ENCODE assay signal across 23 mouse cellular contexts in genomic region chr13:91102238-91102637, GRCm38 (mm10).
A peak's percentile ranks its signal among the peaks of the same experiment; 100 is the strongest.
DNase-seq lines count a peak whose midpoint lies in the region; ATAC-seq and TF ChIP-seq lines count a peak whose summit lies in the region.
"Had no signal": no experiment of that assay in that cellular context is flagged by ENCODE, and none has a peak within 500 bp of the region (broad histone marks: within the 10 kb centered on the region; RNA-seq: fewer than 3 reads in every experiment).

No protein-coding gene starts in this region.

- H3K27ac ChIP-seq in kidney, adult 2 months (ENCODE audit: insufficient read depth, low read depth, low read length), result no peak overlapping the region
- H3K27ac ChIP-seq in lung, postnatal 0 days (ENCODE audit: low read length), result no peak overlapping the region
- H3K27ac ChIP-seq: heart, embryonic 13.5 days; hindbrain, embryonic 14.5 days; limb, embryonic 12.5 days; liver, embryonic 15.5 days; midbrain, embryonic 12.5 days had no signal

- DNase-seq in kidney, adult 2 months, result no peak
- no peak for DNase-seq in kidney, adult 9 months
- DNase-seq in lung, postnatal 0 days (ENCODE audit: low spot score), result no peak
- no peak for DNase-seq in lung, postnatal 10 days
- peak; percentile 18 for DNase-seq in NIH3T3 (ENCODE audit: low read depth)
- DNase-seq: adrenal gland, adult 8-10 months; cerebellum, adult 11 months; cerebellum, postnatal 14 days; embryo, embryonic 11 days; heart, postnatal 36 days; kidney, adult 11 months; kidney, postnatal 14 days; layer of hippocampus, adult 9-11 months; thymus, postnatal 25 days had no signal

- no peak for TF ChIP-seq POLR2A in kidney, adult 2 months (IDR thresholded peaks at IDR 0.05; ENCODE audit: low read depth, low read length)

- no peaks in the 10 kb centered on the region for H3K4me1 ChIP-seq in kidney, adult 2 months (ENCODE audit: control insufficient read depth, insufficient read depth, low read length)
- H3K4me1 ChIP-seq in lung, postnatal 0 days (ENCODE audit: insufficient read depth, low read depth, low read length), result no peaks in the 10 kb centered on the region
- H3K4me1 ChIP-seq: heart, embryonic 13.5 days; limb, embryonic 12.5 days; liver, embryonic 15.5 days; midbrain, embryonic 12.5 days had no signal

- H3K9ac ChIP-seq in lung, postnatal 0 days (replicated peaks; ENCODE audit: low read depth), result no peak overlapping the region
- H3K9ac ChIP-seq: heart, embryonic 13.5 days; hindbrain, embryonic 14.5 days; limb, embryonic 12.5 days; liver, embryonic 15.5 days; midbrain, embryonic 12.5 days had no signal

- H3K36me3 ChIP-seq in kidney, adult 2 months (ENCODE audit: control insufficient read depth, insufficient read depth, low read length), result no peaks in the 10 kb centered on the region
- no peaks in the 10 kb centered on the region for H3K36me3 ChIP-seq in lung, postnatal 0 days (ENCODE audit: insufficient read depth, low read length)
- H3K36me3 ChIP-seq: heart, embryonic 13.5 days; limb, embryonic 12.5 days; liver, embryonic 15.5 days; midbrain, embryonic 12.5 days had no signal

- no peaks in the 10 kb centered on the region for H3K27me3 ChIP-seq in kidney, adult 2 months (replicated peaks; ENCODE audit: control insufficient read depth, insufficient read depth, low read length)
- no peaks in the 10 kb centered on the region for H3K27me3 ChIP-seq in lung, postnatal 0 days (replicated peaks; ENCODE audit: insufficient read depth, low read length)
- H3K27me3 ChIP-seq: heart, embryonic 13.5 days; limb, embryonic 12.5 days; liver, embryonic 15.5 days; midbrain, embryonic 12.5 days had no signal

- WGBS in kidney, adult 2 months, result 91% methylated on average over 3 of the region's 3 CpGs
- 87% methylated on average over 3 of the region's 3 CpGs for WGBS in lung, postnatal 0 days

- H3K4me2 ChIP-seq in lung, postnatal 0 days (replicated peaks; ENCODE audit: low read depth, low read length), result no peak overlapping the region
- H3K4me2 ChIP-seq: heart, embryonic 13.5 days; hindbrain, embryonic 14.5 days; limb, embryonic 12.5 days; liver, embryonic 15.5 days; midbrain, embryonic 12.5 days had no signal

- no peak for TF ChIP-seq EP300 in lung, postnatal 0 days (IDR thresholded peaks at IDR 0.05)

- 0 out of 2 replicates have a peak, but pooled peaks have one; percentile 14 for TF ChIP-seq CTCF in kidney, adult 2 months (conservative IDR thresholded peaks at IDR 0.05; ENCODE audit: insufficient read depth, insufficient read length, low read depth, low read length)
- peak; percentile 39 for TF ChIP-seq CTCF in lung, postnatal 0 days (IDR thresholded peaks at IDR 0.05)

- H3K9me3 ChIP-seq in lung, postnatal 0 days (ENCODE audit: low read length), result no peaks in the 10 kb centered on the region
- H3K9me3 ChIP-seq: heart, embryonic 13.5 days; limb, embryonic 12.5 days; liver, embryonic 15.5 days; midbrain, embryonic 12.5 days had no signal

- ATAC-seq in lung, postnatal 0 days, result no peak
- ATAC-seq in megakaryocyte progenitor cell, adult 5-6 weeks (replicated peaks; ENCODE audit: poor library complexity), result peak; percentile 57
- no peak for ATAC-seq in megakaryocyte-erythroid progenitor cell, adult 5-6 weeks (replicated peaks; ENCODE audit: low FRiP score, low TSS enrichment, poor library complexity, severe bottlenecking)
- ATAC-seq: forebrain, embryonic 16.5 days had no signal

- no peak overlapping the region for H3K4me3 ChIP-seq in kidney, adult 2 months (ENCODE audit: insufficient read depth, low read depth, low read length)
- H3K4me3 ChIP-seq in lung, postnatal 0 days (ENCODE audit: low read depth, low read length), result no peak overlapping the region
- H3K4me3 ChIP-seq: heart, embryonic 13.5 days; limb, embryonic 12.5 days; liver, embryonic 15.5 days; midbrain, embryonic 12.5 days; myocyte had no signal
